In the genomic region with DNA sequence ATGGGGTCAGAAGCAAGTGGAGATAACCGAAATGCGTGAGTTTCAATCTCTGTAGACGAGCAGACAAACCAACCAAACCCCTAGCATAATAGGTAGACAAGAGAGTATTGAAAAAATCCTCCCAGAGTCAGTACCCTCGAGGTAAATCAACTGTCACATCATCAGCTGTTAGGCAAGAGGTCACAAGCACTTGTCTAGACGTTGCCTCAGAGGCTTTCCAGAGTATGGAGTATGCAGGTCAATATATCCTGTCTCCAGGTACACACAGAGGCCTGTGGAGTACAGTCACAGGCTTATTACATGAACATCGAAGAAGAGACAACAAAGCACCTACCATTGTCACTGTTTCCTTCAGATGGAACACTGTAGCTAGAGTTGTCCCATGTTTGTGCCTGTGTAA, we compare ENCODE assay signal across 34 mouse cellular contexts.
"Had no signal": no experiment of that assay in that cellular context is flagged by ENCODE, and none has a peak within 500 bp of the region (broad histone marks: within the 10 kb centered on the region; RNA-seq: fewer than 3 reads in every experiment).

No protein-coding gene starts in this region.

- ATAC-seq: hindbrain, embryonic 16.5 days; hindbrain, postnatal 0 days; inflammation-experienced regulatory T-cells, adult 6 months; intestine, embryonic 15.5 days; intestine, embryonic 16.5 days; intestine, postnatal 0 days had no signal

- DNase-seq: heart, postnatal 14 days; heart, postnatal 36 days; heart, postnatal 4 days; kidney, adult 11 months; kidney, adult 18-20 months; kidney, adult 2 months; kidney, adult 8-10 months; kidney, adult 9 months; kidney, postnatal 10 days; kidney, postnatal 14 days; kidney, postnatal 25 days; kidney, postnatal 36 days; kidney, postnatal 4 days; layer of hippocampus, adult 9-11 months; layer of hippocampus, postnatal 36 days had no signal

- H3K4me2 ChIP-seq: heart, embryonic 11.5 days; heart, embryonic 12.5 days; heart, embryonic 13.5 days; heart, embryonic 15.5 days; hindbrain, embryonic 12.5 days; hindbrain, embryonic 13.5 days; hindbrain, embryonic 14.5 days; hindbrain, embryonic 15.5 days; intestine, embryonic 15.5 days; kidney, embryonic 15.5 days had no signal

- H3K4me1 ChIP-seq: intestine, embryonic 15.5 days had no signal

- H3K9me3 ChIP-seq: heart, embryonic 10.5 days; heart, embryonic 12.5 days; heart, embryonic 13.5 days; heart, embryonic 15.5 days; hindbrain, embryonic 10.5 days; hindbrain, embryonic 12.5 days; hindbrain, embryonic 13.5 days; hindbrain, embryonic 15.5 days; intestine, embryonic 15.5 days; kidney, embryonic 15.5 days had no signal

- H3K27ac ChIP-seq: heart, embryonic 10.5 days; heart, embryonic 13.5 days; heart, embryonic 15.5 days; hindbrain, embryonic 10.5 days; hindbrain, embryonic 12.5 days; hindbrain, embryonic 13.5 days; hindbrain, embryonic 14.5 days; hindbrain, embryonic 15.5 days; hindbrain, postnatal 0 days; intestine, embryonic 15.5 days; kidney, embryonic 15.5 days; kidney, postnatal 0 days; layer of hippocampus, adult 2 months had no signal

- H3K36me3 ChIP-seq: hindbrain, embryonic 10.5 days; hindbrain, embryonic 12.5 days had no signal

- H3K27me3 ChIP-seq: heart, embryonic 12.5 days; heart, embryonic 13.5 days; heart, embryonic 15.5 days; hindbrain, embryonic 12.5 days; hindbrain, embryonic 13.5 days; hindbrain, embryonic 15.5 days; intestine, embryonic 15.5 days; kidney, embryonic 15.5 days had no signal

- H3K9ac ChIP-seq: heart, embryonic 12.5 days; heart, embryonic 13.5 days; heart, embryonic 15.5 days; hindbrain, embryonic 12.5 days; hindbrain, embryonic 13.5 days; hindbrain, embryonic 14.5 days; hindbrain, embryonic 15.5 days; intestine, embryonic 15.5 days; kidney, embryonic 15.5 days had no signal

- H3K4me3 ChIP-seq: heart, embryonic 10.5 days; heart, embryonic 12.5 days; heart, embryonic 13.5 days; heart, embryonic 15.5 days; hindbrain, embryonic 10.5 days; hindbrain, embryonic 12.5 days; hindbrain, embryonic 13.5 days; hindbrain, embryonic 15.5 days; intestine, embryonic 15.5 days; kidney, embryonic 15.5 days; layer of hippocampus, adult 2 months had no signal
